Mouse (Mus musculus) erythroid progenitor cell, adult 5-6 weeks (primary cell): ENCODE data around the gene Pla2g2e. TPM values are rescaled to one million over a fixed set of nuclear protein-coding genes. Genes with fewer than 3 reads are reported as not detected.
"Not testable (repeated sequence)": the region's sequence is repeated elsewhere in the genome, so short reads cannot be mapped to it uniquely, and the experiment has no call there.

Experiments used
- ATAC-seq: replicated peaks from 2 replicates; pipeline ENCODE4 v1.8.0; 2016; ENCODE audit warnings: moderate number of reproducible peaks, mild to moderate bottlenecking, moderate TSS enrichment, inconsistent platforms; ENCODE audit not compliant: poor library complexity, low FRiP score, severe bottlenecking
- total RNA-seq, 2 experiments: library from RNA; stranded (forward) in 1 of 2; stranded (reverse) in 1 of 2; fragments of 150-400 nt in 1 of 2; fragments of 186-747, 209-891 nt in 1 of 2; gene quantifications; 2 replicates each; pipeline versions ENCODE4 v1.2.3 to v1.2.4; 2015 to 2017; ENCODE audit warnings: low replicate concordance in 2 of 2

Pla2g2e gene
- total RNA-seq (2015; ENCODE audit: low replicate concordance), result not detected in 2 replicates
- total RNA-seq (2017; ENCODE audit: low replicate concordance), result not detected in 2 replicates

DNA sequence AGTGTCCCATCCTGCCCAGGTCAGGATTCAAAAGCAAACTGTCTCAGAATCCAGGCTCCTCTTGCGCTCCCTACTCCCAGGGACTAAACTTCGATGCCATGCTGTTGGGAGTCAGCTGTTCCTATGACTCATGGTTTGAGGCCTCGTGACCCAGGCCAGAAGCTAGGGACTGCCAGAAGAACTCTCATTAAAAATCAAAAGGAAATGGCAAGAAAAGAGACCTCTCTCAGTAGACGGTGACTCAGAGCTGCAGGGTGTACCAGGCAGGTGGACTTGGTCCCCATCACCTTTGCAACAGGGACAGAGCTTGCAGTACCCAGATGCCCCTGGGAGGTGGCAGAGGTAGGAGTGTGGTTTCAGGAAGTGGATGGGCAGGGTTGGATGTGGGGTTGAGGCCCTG lies at the start of gene Pla2g2e:
Gene Pla2g2e (plus strand): TSS at position 212 of the 400 bp plus-strand sequence.
- no peak for ATAC-seq

DNA sequence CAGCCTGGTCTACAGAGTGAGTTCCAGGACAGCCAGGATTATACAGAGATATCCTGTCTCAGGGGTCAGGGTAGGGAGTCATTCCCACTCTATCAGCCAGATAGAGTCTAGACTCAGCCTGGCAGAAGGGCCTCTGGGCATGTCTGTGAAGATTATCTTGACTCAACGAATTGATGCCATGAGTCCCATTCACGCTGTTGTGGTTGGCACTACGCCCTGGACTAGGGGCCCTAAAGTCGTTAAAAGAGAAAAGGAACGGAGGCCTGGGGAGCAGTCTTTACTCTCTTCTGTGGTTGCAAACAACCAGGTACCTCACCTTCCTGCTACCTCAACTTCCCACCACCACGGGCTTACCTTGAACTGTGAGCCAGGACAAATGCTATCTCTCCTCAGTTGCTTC lies 37.9 kb upstream of the Pla2g2e start:
- no peak for ATAC-seq

DNA sequence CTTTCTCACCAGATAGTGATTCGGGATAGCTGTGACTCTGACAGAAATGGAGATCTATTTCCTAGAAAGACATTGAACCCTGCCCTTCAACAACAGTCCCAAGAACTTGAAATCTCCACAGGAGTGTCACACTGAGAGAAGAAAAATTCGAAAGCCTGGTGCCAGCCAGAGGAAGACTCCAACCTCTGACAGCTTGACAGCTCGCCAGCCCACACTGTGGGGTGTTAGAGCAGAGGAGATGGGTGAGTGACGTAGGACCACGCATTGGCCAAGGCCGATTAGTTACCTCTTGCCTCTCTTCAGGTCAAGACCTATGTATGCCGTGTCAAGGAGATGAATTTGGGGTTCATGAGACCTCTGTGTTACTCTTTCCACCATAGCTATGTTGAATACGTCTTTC lies 37.0 kb upstream of the Pla2g2e start:
- ATAC-seq, result no peak

DNA sequence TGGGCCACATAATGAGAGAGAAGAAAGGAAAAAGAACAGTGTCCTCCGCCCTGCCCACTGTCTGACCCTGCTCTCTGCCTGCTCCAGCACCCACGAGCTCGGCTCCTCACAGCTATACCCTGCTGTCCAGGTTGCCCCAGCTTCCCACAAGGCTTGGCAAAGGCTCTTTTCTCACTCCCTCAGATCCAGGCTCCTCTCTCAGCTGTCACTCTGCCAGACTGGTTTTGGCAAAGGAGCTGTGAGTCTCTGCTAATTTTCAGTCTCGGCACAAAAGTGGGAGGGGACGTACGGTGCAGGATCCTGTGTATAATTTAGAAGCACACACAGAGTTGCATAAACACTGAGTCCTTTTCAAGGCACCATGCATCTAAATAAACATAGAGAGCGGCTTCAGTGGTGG lies 36.4 kb upstream of the Pla2g2e start:
- ATAC-seq, result no peak

DNA sequence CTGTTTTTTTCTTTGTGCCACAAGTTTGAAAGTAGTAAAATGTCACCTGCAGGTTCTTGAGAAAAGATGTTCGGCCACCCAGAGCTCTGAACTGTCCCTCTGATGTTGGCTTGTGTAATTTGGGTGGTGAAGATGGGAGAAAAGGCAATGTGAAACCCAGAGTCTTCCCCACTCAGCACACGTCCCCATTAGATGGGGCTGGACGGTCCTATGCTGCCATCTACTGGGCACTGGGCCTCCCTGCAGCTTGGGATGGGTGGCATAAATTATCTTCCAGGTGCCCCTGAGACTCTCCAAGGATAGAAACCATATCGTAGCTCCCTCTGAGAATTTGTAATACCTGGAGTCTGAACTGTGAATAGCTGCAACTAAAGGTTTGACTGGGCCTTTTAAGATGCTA lies 26.3 kb upstream of the Pla2g2e start:
- ATAC-seq, result 0 out of 2 replicates have a peak, but pooled peaks have one; percentile 52

DNA sequence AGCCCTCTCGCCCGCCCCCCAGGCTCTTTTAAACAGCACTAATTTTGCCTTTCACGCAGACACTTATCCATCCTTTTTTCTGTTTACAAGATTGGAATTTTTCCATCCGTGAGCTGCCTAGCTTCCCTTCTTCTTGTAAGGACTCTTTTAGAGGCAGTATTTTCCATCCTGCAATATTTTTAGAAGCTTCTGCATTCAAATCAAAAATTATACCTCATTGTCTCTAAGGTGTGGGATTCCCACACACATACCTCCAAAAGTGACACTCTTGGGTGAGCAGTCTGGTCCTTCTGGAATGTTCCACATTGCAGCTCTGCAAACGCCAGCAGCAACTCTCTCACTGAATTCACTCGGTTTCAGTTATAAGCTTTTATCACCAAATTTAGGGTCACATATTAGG lies 24.8 kb upstream of the Pla2g2e start:
- ATAC-seq, result no peak

DNA sequence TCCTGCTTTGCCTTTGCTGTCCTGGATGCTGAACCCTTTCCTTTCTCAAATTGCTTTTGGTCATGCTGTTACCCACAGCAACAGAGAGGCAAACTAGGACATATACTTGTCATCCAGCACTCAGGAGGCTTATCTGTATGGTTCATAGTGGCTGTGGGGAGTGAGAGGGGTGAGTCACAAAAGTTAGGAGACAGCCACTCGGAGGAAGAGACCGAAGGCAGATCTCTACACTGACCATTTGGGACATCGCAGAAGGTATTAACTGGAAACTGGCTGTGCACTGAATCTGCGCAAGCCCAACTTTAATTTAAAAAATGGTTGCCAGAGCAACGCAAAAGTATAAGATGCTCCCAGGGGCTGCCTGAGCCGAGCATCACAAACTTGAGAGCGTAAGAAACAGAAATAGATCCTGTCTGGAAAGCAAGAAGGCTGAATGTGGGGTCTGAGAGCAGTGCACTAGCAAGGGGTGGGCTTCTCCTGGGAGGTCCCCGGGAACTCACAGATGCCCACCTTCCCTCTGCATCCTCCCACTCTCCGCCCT lies 22.6 kb upstream of the Pla2g2e start:
- ATAC-seq, result no peak

DNA sequence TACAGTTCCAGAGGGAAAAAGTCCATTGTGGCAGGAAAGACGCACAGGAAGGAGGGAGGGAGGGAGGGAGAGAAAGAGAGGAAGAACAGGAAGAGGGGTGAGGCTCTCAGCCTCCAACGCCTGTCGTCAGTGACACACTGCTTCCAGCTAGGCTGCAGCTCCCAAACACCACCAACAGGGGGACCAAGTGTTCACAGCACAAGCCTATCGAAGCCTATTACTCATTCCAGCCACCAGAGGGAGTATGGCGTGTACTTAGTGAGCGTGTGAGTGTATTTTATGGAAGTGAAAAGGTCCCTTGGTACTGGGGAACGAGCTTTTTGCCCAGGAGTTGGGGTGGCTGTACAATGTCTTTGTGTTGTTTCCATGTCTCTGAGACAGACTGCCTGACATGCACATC lies 21.3 kb upstream of the Pla2g2e start:
- ATAC-seq, result peak; percentile 72

DNA sequence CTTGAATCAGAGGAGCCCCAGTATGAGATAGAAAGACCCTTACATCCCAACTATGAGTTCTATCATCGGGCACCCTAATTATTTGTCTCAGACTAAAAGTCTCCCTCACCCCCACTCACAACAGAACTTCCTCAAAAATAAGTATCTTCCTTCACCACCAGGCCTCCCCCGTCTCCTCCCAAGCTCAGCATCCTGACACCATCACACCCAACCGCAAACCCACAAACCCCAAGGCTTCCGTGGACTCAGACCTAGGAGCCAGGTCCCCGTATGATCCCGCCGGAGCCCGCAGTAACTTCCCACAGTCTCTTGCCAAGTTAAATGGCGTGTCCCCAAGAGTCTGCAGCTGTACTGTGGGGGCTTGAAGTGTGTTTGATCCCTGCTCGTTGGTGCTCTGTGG lies 20.2 kb upstream of the Pla2g2e start:
- no peak for ATAC-seq

DNA sequence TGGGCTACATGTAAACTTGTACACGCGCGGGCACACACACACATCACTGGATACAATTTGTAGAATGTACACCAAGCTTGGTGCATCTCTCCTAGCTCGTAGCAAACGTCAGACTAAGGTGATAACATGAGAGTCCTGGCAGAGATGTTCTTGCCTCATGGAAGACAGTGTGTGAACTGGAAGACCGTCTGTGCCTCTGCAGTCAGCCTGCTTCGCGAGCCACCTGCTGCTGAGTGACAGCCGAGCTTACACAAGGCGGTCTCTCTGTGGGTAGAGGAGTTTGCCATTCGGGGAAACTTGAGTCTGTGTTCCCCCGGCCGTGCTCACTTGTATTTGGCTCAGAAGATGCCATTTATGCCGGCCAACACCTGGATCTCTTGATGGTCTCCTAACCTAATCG lies 19.3 kb upstream of the Pla2g2e start:
- ATAC-seq, result no peak

DNA sequence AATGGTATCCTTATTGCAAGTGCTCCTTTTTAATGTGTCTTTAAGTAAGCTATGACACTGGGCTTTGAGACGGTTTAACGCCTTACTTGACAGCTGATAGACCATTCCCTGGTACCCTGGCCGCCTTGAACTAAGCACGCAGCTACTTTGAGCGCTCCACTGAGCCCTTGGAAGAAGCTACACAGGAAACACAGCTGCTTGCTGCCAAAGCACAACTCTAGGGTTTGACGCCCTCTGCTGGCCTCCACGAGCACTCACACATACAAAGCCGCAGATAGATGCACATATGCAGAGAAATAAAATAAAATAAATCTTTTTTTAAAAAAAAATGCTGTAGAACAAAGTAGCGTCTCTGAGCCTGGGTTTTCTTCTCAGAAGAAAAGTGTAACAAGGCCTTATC lies 18.5 kb upstream of the Pla2g2e start:
- no peak for ATAC-seq

DNA sequence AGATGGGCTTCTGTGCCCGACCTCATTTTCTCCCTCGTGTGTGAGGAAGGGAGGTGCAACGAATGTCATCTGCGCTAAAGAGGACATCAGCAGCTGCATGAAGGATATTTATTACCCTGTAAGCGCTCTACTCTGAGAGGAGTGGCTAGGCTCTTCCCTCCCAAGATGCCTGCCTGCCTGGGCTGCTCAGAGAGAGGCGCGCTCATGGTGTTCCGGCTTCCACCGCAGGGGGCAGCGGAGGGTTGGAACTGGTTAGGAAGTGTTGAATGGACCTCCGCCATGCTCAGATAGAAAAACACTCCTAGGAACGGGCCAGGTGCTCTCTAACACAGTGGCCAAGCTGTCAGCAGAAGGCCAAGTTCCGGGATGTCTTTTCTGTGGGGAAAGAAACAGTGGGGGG lies 18.0 kb upstream of the Pla2g2e start:
- 0 out of 2 replicates have a peak, but pooled peaks have one; percentile 52 for ATAC-seq

DNA sequence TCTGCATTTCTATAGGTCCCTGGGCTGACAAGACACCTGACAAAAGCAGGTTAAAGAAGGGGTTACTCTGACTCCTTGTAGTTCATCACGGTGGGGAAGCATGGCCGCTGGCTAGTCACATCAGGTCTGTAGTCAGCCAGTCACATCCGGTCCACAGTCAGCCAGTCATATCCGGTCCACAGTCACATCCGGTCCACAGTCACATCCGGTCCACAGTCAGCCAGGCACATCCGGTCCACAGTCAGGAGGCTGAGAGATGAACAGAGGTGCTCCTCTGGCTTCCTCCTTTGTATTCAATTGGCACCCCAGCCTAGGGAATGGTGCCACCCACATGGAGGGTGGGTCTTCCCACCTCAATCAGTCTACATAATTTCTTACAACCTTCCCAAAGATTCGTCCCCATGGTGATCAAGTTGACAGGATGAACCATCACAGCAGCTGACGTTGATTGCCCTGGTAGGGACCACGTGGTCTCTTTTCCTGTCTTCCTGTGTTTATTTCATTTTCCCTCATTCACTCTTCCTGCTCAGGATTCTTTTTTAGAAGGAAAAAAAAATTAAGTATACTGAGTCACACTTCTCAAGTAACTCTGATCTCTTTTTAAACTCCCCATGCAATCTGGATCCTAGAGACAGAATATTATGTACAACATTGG lies 14.3 kb upstream of the Pla2g2e start, which contains the start of gene Pla2g5:
Gene Pla2g5 (minus strand): TSS at position 139 of the 655 bp plus-strand sequence.
- ATAC-seq, result no peak

DNA sequence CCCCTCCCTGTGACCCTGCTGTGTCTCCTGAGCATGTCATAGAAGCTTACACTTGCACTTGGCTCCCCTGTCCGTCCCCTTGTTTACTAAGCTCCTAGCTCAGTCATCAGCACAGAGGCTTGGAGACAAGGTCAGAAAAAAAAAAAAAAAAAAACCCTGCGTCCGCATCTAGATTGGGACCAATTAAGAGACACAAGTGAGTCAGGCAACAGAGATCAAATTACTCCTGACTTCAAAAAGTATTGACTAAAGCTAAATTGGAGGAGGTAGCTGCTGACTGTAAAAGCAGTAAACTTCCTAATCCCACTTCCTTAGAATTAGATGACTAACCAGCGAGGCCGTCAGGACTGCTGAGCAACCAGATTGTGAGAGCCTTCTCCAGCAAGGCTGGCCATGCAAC lies 12.7 kb upstream of the Pla2g2e start:
- no peak for ATAC-seq

DNA sequence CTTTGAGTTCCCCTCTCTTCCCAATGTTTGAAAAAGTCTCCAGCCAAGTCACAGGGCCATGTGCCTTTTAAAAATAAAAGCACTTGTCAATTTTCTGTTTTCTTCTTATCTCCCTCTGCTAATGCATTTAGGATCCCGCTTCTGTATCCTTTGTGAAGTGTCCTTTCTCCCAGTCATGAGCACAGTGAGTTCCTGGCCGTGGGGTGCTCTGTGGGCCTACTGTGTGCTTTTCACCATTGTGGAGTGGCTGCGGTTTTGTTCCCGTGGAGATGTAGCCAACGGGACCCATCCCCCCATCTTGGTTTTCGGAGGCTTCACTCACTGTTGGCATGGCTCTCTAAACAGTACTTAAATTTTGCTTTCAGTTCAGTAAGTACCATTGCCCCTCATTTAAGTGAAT lies 11.8 kb upstream of the Pla2g2e start:
- no peak for ATAC-seq

DNA sequence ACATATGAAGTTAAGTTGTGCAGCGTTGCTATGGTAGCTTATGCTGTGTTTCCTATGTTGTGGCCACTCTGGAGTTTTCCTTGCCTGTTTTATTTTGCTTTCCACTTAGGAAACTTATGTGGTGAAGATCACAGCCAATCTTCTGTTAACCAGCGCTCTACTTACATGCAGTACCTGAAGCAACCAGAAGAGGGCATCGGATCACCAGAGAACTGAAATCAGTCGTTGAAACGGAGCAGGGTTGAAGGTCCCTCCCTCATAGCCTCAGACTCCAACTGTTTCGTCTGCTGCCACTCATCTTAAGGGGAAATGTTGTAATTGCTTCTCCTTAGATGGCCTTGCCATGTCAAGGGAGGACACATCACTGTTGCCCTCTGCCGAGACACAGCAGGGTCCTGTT lies 11.3 kb upstream of the Pla2g2e start:
- no peak for ATAC-seq

DNA sequence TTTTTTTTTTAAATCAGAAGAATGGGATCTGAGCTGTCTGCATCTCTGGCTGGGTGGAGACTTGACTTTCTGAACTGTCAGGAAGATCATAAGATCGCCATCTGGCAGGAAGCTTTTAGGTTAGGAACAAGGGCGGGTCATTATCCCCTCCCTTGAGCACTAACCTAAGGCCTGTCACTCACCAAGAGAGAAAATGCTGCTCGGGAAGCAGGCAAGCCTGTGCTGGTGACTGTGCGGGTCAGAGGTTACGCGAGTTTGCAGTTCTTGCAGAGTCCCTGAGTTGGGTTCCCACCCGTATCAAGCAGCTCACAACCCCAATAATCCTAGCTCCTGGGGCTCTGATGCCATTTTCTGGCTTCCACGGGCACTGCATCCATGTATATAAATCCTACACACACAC lies 9.1 kb upstream of the Pla2g2e start:
- no peak for ATAC-seq

DNA sequence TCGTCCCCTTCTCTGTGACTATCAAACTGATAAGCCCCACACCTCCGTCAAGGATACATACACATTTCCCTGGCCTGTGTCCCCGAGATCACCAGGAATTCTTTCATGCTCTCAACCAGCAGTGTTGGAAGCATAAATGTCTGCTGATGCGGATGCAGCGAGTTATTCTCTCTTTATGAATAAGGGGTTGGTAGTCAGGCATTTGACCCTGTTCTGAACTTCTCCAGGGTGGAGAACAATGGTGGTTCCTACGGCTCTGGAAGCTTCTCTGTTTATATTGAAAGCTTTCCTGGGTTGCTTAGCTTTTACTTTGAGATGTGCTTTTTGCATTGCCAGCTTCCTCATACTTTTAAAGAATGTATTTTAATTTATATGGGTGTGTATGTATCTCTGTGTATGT lies 3.9 kb upstream of the Pla2g2e start, which contains the start of gene Gm13030:
Gene Gm13030 (minus strand): TSS at position 101 of the 400 bp plus-strand sequence.
- no peak for ATAC-seq

DNA sequence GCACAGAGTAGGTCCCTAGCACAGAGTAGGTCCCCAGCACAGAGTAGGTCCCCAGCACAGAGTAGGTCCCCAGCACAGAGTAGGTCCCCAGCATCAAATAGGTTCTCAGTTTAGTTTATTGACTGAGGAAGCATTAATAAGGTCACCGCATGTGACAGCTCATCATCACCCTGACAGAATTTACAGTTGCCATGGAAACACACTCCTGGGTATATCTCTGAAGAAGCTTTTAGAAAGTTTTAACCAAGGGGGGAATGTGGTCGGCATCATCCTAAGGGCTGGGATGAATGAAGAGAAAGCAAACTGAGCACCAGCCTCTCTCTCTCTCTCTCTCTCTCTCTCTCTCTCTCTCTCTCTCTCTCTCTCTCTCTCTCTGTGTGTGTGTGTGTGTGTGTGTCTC lies 2.5 kb upstream of the Pla2g2e start:
- not testable (repeated sequence) for ATAC-seq

DNA sequence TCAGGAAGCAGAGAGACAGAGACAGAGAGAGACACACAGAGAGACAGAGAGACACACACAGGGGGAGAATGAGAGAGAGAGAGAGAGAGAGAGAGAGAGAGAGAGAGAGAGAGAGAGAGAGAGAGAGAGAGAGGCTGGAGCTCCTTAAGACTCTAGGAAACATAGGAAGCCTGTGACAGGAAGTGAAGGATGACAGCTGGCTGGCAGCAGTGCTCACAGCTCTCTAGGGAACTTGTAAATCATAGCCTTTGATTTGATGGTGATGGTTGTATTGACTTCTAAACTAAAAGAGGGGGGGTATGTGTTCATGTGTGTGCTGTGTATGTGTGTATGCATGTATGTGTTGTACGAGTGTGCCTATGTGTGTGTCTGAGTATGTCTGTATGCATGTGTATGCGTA lies 1.8 kb upstream of the Pla2g2e start:
- ATAC-seq, result no peak

DNA sequence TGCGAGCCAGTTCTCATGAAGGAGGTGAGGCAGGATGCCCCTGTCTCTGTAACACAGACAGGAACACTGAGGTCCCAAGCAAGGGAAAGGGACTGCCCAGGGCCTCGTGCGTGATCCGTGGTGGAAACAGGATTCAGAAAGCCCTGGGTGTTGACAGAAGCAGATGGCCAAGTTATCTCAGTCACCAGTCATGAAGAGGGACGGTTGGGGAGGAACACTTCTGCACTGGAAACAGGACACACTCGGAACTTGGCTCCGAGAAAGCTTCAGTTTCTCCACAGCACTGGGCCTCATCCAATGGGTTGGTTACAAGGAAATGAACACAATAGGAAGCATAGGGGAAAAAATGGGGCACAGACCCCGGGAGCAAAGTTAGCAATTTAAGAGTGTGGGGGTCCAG lies 1.0 kb downstream of the Pla2g2e start:
- no peak for ATAC-seq

DNA sequence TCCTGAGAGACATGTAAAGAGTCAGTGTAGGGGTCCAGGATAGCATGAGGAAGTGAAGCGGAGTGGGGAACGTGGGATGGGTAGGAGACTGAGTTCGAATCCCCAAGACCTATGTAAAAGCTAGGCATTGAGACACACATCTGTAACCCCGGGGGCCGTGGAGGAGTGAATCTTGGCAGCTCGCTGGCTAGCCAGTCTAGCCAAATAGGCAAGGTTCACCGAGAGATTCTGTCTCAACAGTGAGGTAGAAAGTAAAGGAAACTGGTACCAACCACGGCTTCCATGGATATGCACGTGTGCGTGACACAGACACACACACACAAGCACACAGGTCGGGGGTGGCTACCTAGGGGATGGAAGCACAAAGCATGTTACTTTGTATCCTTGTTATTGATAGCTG lies 2.1 kb downstream of the Pla2g2e start:
- ATAC-seq, result no peak
